Mouse (Mus musculus) cerebellum, adult (tissue): ENCODE results near the gene Gm49388.
"Not testable (repeated sequence)": the region's sequence is repeated elsewhere in the genome, so short reads cannot be mapped to it uniquely, and the experiment has no call there.

Experiments used
- ATAC-seq: cut with Nextera tagmentation; 2 replicates; pipeline ENCODE4 v1.9.2; 2017; ENCODE audit warnings: mild to moderate bottlenecking, moderate library complexity, mixed read lengths; ENCODE audit not compliant: insufficient number of reproducible peaks, low FRiP score, low TSS enrichment

Gene Gm49388

DNA sequence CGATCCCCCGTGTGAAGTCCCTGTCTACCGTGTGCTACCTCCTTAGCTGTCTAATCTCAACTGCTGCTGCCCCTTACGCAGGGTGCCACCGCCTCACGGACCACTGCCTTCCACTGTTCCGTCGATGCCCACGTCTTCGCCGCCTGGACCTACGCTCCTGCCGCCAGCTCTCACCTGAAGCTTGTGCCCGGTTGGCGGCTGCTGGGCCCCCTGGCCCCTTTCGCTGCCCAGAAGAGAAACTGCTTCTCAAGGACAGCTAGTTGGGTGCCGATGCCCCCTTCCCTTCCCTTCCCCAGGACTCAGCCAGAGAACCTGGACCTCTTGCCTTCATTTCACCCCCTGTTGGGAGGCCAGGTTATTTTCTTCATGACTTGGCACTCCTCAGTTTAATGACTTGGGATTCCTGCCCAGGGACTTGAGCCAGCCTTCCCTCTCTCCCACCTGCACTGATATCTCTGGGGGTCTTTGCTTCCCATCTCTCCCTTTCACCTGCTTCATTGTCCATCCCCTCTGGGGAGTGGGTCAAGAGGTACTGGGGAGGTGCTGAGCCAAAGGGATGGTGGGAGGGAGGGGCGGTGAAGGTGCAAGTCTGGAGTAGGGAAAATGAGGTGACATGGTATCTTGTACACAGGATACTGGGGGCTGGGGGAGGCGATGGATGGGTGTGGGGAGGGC lies 17.6 kb upstream of the Gm49388 start:
- ATAC-seq, result no peak

- 0 out of 2 replicates have a peak, but pooled peaks have one; percentile 1 for ATAC-seq
Observed at GRCm38 (mm10) chr7:127768346-127768996, 16.9 kb upstream of the Gm49388 start.

- ATAC-seq, result peak; percentile 74
Observed at GRCm38 (mm10) chr7:127768997-127769593, 16.3 kb upstream of the Gm49388 start.

DNA sequence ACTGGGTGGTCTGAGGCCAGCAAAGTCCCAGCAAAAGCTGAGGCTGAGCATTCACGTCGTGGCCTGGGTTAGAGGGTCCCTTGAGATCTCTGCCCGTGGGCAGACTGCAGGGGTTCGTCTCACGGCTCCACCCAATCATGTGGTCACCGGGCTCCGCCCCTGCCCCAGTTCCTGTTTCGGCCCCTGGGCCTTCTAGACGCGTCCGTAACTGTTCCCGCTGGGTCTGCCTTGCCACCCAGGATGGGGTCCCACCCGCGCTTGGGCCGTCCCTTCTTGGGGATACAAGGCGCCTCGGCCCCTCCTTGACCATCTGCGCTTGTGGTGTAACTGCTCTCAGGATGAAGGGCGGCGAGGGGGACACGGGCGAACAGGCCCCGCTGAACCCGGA lies 15.8 kb upstream of the Gm49388 start, which contains the start of gene Orai3:
Orai3 (plus strand) TSS at position 165 of the 388 bp plus-strand sequence.
- peak; percentile 38; the same call in 1 of the 2 replicates for ATAC-seq

- ATAC-seq, result no peak
Observed at GRCm38 (mm10) chr7:127770039-127770905, 15.1 kb upstream of the Gm49388 start.

DNA sequence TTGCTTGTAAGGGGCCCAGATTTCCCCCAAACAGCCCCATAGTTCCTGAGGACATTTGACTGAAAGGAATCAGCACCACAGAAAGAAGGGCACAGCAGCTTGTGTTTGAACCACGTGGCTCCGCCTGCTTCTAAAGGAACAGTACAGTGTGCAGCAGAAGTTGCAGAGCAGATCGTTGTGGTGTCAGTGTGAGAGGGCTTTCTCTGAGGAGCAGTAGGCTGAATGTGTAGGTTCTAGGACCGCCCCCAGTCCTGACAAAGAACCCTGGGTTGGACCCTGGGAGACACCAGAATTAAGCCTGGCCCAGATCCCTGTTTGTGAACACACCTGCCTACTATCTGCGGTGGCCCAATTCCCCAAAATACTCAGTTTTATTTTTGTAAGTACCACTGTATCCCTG lies 14.1 kb upstream of the Gm49388 start:
- ATAC-seq, result no peak

DNA sequence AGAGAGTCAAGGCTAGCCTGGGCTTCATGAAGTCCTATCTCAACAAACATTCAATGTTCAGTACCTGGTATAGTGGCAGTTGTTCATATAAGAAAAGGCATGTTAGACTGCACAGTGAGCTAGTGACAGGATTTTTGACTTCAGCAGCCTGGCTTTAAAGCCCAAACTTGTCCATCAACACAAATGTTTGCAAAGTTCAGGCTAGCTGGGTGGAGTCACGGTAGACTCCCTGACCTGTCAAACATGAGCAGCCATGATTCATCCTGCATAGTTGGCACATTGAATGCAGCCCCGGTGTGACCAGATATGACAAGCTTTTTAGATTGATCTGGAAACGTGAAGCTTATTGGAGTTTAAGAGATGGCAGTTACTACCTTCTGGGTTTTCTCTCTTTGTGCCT lies 13.3 kb upstream of the Gm49388 start:
- no peak for ATAC-seq

DNA sequence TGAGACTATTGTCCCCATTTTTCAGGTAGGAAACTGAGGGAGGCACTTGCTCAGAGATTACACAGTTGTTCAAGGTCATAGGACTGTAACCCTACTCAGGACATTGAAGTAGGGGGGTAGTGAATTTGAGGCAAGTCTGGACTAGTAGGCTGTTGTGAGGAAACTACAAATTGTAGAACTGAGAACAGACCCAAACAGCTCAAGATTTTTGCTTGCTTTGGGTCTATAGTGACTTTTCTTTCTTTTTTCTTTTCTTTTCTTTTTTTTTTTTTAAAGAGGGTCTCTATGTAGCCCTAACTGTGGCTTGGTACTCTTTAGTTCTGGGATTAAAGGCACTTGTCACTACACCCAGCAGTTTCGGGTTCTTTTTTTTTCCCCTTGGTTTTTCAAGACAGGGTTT lies 12.9 kb upstream of the Gm49388 start:
- no peak for ATAC-seq

GRCm38 (mm10) chr7:127773664-127774384 lies 11.6 kb upstream of the Gm49388 start:
- no peak for ATAC-seq

- not testable (repeated sequence) for ATAC-seq
Observed at GRCm38 (mm10) chr7:127775837-127776236, 9.6 kb upstream of the Gm49388 start.

DNA sequence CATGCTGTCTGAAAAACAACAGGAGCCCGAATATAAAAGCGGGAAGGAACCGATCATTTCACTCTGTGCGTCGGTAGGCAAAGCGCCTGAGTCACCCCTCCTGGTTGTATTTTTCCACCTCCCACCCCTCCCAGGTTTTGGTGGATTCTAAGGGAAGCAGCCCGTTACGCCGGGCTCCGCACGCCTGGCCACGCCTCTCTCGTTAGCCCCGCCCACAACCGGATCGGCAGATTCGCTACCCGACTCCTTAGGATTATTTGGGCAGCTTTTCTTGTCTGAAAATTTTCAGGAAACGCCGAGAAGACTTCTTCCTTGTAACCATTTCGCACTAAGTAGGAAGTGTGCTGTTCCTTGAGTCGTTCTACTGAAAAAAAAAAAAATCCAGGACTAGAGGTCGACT lies 9.0 kb upstream of the Gm49388 start, which contains the start of gene Setd1a:
Setd1a (plus strand) TSS at position 245 of the 400 bp plus-strand sequence.
- peak; percentile 59; the same call in 1 of the 2 replicates for ATAC-seq

- peak; percentile 77 for ATAC-seq
Observed at GRCm38 (mm10) chr7:127776878-127777473, 8.4 kb upstream of the Gm49388 start.

DNA sequence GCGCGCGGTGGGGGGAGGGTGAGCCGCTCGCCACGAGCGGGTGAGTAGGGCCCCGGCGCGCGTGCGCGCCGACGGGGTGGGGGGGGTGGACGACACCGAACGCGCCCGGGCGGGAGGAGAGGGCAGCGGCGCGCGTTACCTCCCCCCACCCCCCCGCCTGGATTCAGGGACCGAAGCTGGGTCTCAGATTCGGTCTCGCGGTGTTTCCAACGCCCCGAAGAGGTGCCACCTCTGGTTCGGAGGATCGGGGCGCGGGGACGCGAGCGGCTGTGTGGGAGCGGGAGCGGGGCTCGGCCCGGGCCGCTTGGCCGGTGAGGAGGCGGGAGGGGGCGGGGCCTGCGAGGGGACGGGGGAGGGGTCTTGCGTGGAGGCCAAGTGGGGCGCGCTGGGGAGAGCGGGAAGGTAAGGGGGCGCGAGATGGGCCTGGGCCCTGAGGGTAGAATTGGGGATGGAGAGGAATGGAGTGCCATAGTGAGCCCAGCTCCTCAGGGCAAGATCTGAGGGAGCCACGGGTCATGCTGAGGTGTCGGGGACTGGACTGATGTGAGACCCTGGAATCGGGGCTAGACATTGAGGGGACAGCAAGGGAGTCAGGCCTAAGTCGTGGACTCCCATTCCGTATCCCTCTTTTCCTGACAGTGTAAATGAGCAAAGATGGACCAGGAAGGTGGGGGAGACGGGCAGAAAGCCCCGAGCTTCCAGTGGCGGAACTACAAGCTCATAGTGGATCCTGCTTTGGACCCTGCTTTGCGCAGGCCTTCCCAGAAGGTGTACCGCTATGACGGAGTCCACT lies 7.7 kb upstream of the Gm49388 start:
- ATAC-seq, result peak; percentile 10; the same call in 1 of the 2 replicates

- ATAC-seq, result no peak
Observed at GRCm38 (mm10) chr7:127778350-127778749, 7.1 kb upstream of the Gm49388 start.

DNA sequence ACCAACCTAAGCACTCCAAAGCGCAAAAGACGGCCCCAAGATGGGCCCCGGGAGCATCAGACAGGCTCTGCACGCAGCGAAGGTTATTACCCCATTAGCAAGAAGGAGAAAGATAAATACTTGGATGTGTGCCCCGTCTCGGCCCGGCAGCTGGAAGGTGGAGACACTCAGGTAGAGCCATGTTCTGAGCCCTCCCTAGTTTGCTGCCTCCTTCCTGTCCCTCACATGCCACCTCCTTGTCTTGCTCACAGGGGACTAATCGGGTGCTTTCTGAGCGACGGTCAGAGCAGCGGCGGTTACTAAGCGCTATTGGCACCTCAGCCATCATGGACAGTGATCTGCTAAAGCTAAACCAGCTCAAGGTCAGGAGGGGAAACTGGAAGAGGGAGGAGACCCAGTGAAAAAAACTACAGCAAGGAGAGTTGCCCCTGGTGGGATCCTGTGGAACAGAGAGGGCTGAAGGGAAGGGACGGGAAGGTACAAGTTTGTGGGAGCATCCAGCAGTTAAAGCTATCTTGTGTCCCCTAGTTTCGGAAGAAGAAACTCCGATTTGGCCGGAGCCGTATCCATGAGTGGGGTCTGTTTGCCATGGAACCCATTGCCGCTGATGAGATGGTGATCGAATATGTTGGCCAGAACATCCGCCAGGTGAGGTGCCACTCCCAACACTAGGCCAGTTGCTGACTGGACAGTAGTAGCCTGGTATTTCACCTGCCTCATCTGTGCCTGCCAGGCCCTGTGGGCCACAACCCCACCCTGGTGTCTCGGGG lies 11.9 kb downstream of the Gm49388 start:
- ATAC-seq, result no peak

- peak; percentile 76 for ATAC-seq
Observed at GRCm38 (mm10) chr7:127798591-127798990, 13.2 kb downstream of the Gm49388 start.

GRCm38 (mm10) chr7:127799211-127799610 lies 13.8 kb downstream of the Gm49388 start:
- ATAC-seq, result 0 out of 2 replicates have a peak, but pooled peaks have one; percentile 1

- no peak for ATAC-seq
Observed at GRCm38 (mm10) chr7:127799738-127800137, 14.3 kb downstream of the Gm49388 start.
